Mouse (Mus musculus): ENCODE results near the gene Tekt5.

Gene Tekt5

DNA sequence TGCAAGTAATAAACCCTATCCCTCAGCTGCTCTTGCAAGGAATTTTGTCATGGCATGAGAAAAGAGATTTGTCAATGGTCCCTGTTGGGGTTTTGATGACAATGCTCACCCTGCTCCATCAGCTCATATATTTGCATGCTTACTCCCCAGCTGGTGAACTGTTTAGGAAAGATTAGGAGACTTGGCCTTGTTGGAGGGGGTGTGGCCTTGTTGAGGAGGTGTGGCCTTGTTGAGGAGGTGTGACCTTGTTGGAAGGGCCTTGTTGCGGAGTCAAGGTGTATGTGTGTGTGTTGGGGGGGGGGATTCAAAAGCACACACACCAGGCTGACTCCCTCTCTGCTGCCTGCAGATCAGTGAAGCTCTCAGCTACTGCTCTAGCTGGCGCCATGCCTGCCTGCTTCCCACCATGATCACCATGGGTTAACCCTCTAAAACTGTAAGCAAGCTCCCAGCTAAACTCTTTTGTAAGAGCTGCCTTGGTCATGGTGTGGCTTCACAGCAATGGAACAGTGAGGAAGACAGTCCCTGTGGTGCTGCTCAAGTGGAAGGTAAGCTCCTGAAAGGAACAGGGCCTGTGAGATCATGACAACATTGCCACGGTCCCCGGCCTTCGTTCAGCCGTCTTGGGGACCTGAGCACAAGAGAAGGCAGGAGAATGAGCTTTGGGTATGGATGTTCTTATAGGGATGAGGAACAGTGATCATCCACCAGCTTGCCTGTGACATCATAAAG is 6.5 kb downstream of the Tekt5 start:
- in situ Hi-C loops (cut with MboI; ENCODE audit: low pct_unique_long_range_greater_than_20kb in 1 of 2, low sequenced_read_pairs in 2 of 2, unreplicated experiment in 1 of 2) = loop anchor here in 1 of 2 experiments (25.0 kb wide), 1 partner anchor 326 kb away; no protein-coding TSS in a partner anchor

- in situ Hi-C loops (cut with MboI; ENCODE audit: low pct_unique_long_range_greater_than_20kb in 1 of 2, low sequenced_read_pairs in 2 of 2, unreplicated experiment in 1 of 2) = loop anchor here in 1 of 2 experiments (25.0 kb wide), 1 partner anchor 323 kb away; no protein-coding TSS in a partner anchor
Observed at GRCm38 (mm10) chr16:10385261-10385660, 10.0 kb downstream of the Tekt5 start.

DNA sequence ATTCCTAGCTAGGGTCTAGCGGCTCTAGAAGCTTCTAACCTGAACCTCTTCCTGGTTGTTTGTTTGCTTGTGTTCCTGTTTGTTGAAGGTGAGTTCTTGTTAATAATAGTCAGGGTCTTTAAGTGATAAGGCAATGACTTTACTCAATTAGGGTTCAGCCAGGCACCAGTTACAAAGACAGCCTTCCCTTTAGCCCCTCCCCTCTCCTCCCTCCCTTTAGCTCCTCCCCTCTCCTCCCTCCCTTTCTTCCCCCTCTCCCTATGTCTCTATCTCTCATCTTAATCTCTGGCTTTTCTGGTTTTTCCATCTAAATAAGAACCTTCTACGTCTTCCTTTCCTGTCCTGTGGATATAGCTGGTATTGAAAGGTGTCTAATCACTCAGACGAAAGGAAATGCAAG is 10.7 kb downstream of the Tekt5 start:
- in situ Hi-C loops (cut with MboI; ENCODE audit: low pct_unique_long_range_greater_than_20kb in 1 of 2, low sequenced_read_pairs in 2 of 2, unreplicated experiment in 1 of 2) = loop anchor here in 1 of 2 experiments (25.0 kb wide), 1 partner anchor 322 kb away; no protein-coding TSS in a partner anchor

GRCm38 (mm10) chr16:10384060-10384497 is 11.2 kb downstream of the Tekt5 start:
- in situ Hi-C loops (cut with MboI; ENCODE audit: low pct_unique_long_range_greater_than_20kb in 1 of 2, low sequenced_read_pairs in 2 of 2, unreplicated experiment in 1 of 2) = loop anchor here in 1 of 2 experiments (25.0 kb wide), 1 partner anchor 322 kb away; no protein-coding TSS in a partner anchor

DNA sequence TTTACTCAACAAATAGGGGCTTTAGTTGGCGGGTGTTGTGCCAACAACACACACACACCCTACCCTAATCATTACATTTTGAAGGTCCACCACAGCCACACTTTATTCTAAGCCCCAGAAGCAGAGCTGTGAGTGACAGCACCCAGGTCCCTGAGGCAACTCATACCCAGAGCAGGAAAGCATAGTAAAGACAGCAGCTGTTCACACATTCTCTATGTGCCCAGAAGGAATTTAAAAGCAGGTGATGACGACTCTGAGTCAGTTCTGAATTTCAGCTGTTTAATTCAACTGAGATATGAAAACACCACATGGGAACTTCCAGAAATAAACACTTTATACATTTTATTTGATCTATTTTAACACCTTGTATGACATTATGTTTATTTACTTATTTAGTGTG is 15.8 kb downstream of the Tekt5 start:
- in situ Hi-C loops (cut with MboI; ENCODE audit: low pct_unique_long_range_greater_than_20kb in 1 of 2, low sequenced_read_pairs in 2 of 2, unreplicated experiment in 1 of 2) = loop anchor here in 1 of 2 experiments (25.0 kb wide), 1 partner anchor 317 kb away; no protein-coding TSS in a partner anchor

- in situ Hi-C loops (cut with MboI; ENCODE audit: low pct_unique_long_range_greater_than_20kb in 1 of 2, low sequenced_read_pairs in 2 of 2, unreplicated experiment in 1 of 2) = loop anchor here in 1 of 2 experiments (25.0 kb wide), 1 partner anchor 315 kb away; no protein-coding TSS in a partner anchor
Observed at GRCm38 (mm10) chr16:10377286-10377685, 18.0 kb downstream of the Tekt5 start.

DNA sequence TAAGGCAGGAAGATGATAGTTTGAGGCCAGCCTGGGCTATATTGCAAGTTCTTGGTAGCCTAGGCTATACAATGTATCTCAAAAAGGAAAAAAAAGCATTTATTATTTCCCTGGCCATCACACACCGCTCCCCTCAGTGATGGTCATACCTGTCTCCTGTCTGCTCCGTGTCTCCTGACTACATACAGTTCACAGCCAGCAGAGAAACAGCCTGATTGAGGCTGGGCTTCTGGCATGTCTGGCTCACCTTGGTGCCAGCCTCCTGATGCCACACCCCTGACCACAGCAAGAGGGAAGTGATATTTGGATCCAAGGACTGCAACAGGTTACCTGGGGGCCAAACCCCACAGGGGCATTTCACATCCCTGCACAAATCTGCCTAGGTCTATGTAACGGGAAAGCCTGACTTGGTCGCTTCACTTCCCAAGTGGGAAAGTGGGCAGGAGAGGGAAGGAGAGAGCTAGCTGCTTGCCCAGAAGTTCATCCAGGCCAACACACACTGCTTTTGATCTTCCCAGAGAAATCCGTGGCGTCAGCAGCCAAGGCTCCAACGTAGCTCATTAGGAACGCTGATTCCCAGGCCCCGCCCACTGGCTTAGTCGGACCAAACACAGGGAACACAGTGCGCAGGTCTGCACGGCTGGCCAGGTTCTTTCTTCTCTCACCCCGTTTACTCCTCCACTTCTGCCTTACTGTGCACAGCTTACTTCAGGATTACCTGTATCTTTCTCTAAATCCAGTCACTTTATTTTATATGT is 20.9 kb downstream of the Tekt5 start:
- in situ Hi-C loops (cut with MboI; ENCODE audit: low pct_unique_long_range_greater_than_20kb in 1 of 2, low sequenced_read_pairs in 2 of 2, unreplicated experiment in 1 of 2) = loop anchor here in 1 of 2 experiments (25.0 kb wide), 1 partner anchor 312 kb away; no protein-coding TSS in a partner anchor

DNA sequence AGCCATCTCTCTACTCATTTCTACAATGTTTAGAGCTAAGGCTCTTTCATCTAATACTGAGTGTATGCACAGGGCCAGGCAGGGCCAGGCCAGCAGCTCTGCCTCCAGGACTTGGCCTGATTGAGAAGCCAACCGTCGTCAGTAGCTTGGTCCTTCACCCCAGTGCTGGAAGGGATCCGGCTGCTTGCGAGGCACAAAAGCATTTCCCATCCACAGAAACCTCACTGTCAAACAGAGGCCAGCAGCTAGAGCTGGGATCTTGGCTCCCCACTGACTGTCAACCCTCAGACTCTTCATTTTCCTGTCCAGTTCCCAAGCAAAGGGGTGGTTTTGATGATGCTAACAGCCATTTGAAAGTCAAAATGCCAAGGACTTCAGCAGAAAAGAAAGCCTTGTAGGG is 22.9 kb downstream of the Tekt5 start:
- in situ Hi-C loops (cut with MboI; ENCODE audit: low pct_unique_long_range_greater_than_20kb in 1 of 2, low sequenced_read_pairs in 2 of 2, unreplicated experiment in 1 of 2) = no loop called here

DNA sequence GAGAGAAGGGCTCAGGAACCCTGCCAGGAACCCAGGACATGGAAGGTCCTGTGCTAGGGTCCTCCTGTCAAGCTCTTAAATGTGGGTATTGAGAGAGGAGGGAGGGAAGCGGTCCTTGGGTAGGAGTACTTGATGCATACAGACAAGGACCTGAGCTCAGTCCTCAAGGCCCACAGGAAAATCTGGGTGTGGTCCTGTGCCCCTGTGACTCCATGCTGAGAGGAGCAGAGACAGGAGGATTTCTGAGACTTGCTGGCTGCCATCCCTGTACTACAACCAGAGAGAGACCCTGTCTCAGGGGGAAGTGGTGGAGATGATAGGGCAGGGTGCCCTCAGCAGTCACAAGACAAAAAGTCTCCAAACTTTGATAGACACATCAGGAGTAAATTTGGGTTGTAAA is 25.3 kb downstream of the Tekt5 start:
- in situ Hi-C loops (cut with MboI; ENCODE audit: low pct_unique_long_range_greater_than_20kb in 1 of 2, low sequenced_read_pairs in 2 of 2, unreplicated experiment in 1 of 2) = no loop called here

GRCm38 (mm10) chr16:10369468-10369934 is 25.8 kb downstream of the Tekt5 start:
- in situ Hi-C loops (cut with MboI; ENCODE audit: low pct_unique_long_range_greater_than_20kb in 1 of 2, low sequenced_read_pairs in 2 of 2, unreplicated experiment in 1 of 2) = no loop called here

- in situ Hi-C loops (cut with MboI; ENCODE audit: low pct_unique_long_range_greater_than_20kb in 1 of 2, low sequenced_read_pairs in 2 of 2, unreplicated experiment in 1 of 2) = no loop called here
Observed at GRCm38 (mm10) chr16:10366240-10367217, 28.8 kb downstream of the Tekt5 start.

- in situ Hi-C loops (cut with MboI; ENCODE audit: low pct_unique_long_range_greater_than_20kb in 1 of 2, low sequenced_read_pairs in 2 of 2, unreplicated experiment in 1 of 2) = no loop called here
Observed at GRCm38 (mm10) chr16:10365796-10366195, 29.5 kb downstream of the Tekt5 start.

DNA sequence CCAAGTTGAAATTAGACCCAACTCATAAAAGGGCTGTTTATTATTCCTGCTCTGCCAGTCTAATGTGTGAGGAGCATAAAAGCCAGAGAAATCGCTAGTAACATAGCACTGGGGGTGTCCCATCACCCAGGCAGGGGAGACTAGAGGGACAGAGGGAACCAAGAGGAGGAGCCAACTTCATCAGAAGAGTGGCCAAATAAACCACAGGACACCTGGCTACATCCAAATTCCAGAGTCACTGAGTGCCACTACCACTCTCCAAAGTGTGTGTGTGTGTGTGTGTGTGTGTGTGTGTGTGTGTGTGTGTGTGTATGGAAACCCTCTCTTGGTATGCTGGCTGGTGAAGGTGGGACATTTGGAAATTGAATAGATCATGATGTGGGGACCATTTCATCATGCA is 32.2 kb downstream of the Tekt5 start:
- in situ Hi-C loops (cut with MboI; ENCODE audit: low pct_unique_long_range_greater_than_20kb in 1 of 2, low sequenced_read_pairs in 2 of 2, unreplicated experiment in 1 of 2) = no loop called here

DNA sequence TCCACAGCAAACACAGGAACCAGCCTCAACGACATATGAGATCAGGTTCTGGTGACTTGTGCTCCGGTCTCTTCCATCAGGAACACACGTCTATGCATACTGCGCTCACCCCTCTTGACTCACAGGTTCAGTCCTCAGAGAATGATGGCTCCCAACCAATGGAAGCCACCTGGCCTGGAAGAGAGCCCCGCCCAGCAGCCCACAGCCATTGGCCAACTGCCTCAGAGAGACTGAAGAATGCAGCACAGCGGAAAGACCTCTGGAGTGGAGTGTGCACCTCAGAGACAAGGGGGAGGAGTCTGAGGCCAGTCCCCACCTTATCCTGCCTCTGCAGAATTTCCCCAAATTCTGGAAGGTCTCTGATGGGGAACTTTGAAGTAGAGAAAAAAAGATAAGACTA is 36.0 kb downstream of the Tekt5 start:
- in situ Hi-C loops (cut with MboI; ENCODE audit: low pct_unique_long_range_greater_than_20kb in 1 of 2, low sequenced_read_pairs in 2 of 2, unreplicated experiment in 1 of 2) = no loop called here

- in situ Hi-C loops (cut with MboI; ENCODE audit: low pct_unique_long_range_greater_than_20kb in 1 of 2, low sequenced_read_pairs in 2 of 2, unreplicated experiment in 1 of 2) = no loop called here
Observed at GRCm38 (mm10) chr16:10358010-10358934, 37.0 kb downstream of the Tekt5 start.

DNA sequence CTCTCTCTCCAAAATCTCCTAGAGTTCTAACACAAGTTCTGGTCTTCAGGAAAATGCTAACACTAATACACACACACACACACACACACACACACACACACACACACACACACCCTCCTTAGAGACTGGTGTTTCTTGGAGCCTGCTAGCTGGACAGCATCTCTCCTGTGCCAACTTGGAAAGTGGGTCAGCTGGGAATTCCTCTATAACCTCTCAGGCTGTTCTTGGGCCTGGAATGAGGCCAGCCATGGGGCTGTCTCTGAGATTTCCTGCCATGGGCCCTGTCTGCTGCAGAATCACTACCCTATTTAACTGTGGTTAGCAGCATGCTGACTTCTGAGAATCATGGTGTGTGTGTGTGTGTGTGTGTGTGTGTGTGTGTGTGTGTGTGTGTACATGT is 40.3 kb downstream of the Tekt5 start:
- in situ Hi-C loops (cut with MboI; ENCODE audit: low pct_unique_long_range_greater_than_20kb in 1 of 2, low sequenced_read_pairs in 2 of 2, unreplicated experiment in 1 of 2) = no loop called here

GRCm38 (mm10) chr16:10351050-10351636 is 44.1 kb downstream of the Tekt5 start:
- in situ Hi-C loops (cut with MboI; ENCODE audit: low pct_unique_long_range_greater_than_20kb in 1 of 2, low sequenced_read_pairs in 2 of 2, unreplicated experiment in 1 of 2) = no loop called here
